Mouse (Mus musculus): ENCODE data around the gene Slco2a1. TPM values are rescaled to one million over a fixed set of nuclear protein-coding genes. Genes with fewer than 3 reads are reported as not detected.

The Slco2a1 gene
- polyA plus RNA-seq, 1 experiment from 2014 or later = 1.5 TPM

DNA sequence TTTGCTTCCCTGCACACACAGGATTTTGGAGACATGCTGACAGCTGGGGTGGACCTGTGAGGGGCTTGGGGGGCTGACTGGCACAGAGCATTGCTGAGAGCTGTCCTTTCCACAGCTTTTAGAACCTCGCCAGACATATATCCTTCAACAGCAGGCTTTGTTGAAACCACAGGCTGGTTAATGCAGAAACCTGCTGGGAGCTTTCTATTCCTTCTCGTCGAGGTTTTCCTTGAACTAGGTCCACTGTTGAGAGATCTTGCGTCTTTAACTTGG lies 2.6 kb downstream of the Slco2a1 start:
- 71% methylated on average over 4 of the region's 4 CpGs for WGBS

DNA sequence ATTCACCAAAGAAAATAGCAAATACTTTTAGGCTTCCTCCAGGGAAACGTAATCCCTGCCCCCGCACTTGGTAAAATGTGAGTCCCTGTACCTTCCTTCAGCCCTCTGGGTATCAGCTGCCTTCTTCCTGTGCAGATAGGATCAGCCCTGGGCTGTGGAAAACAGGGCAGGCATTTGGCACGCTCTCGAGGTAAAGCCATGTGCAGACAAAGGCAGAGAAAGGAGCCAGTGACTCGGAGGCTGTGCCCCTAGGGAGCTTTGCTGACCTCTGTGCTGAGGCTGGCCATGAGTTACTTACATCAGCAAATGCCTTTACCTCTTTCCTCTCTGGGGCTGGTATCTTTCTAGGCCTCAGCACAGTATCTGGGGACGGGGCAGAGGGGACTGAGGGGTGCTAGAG lies 4.4 kb downstream of the Slco2a1 start:
- DNase-seq (ENCODE audit: low spot score) = peak; percentile 84
- H3K4me3 ChIP-seq = no peak overlapping the region
- H3K27me3 ChIP-seq (ENCODE audit: insufficient read depth, poor library complexity, severe bottlenecking) = no peaks in the 10 kb centered on the region
- H3K9me3 ChIP-seq = no peaks in the 10 kb centered on the region
- H3K4me1 ChIP-seq = peaks cover 46% of the 10 kb centered on the region
- peak overlapping the region; percentile 65; the same call in 1 of the 2 replicates for H3K27ac ChIP-seq
- no peaks in the 10 kb centered on the region for H3K36me3 ChIP-seq
- 24% methylated on average over 6 of the region's 6 CpGs for WGBS

More for the DNA sequence above, 2.6 kb downstream of the Slco2a1 start:
- H3K4me3 ChIP-seq = no peak overlapping the region
- H3K9me3 ChIP-seq = no peaks in the 10 kb centered on the region
- DNase-seq (ENCODE audit: low spot score) = no peak
- H3K27ac ChIP-seq = no peak overlapping the region
- no peaks in the 10 kb centered on the region for H3K36me3 ChIP-seq
- H3K4me1 ChIP-seq = peaks cover 49% of the 10 kb centered on the region
- H3K27me3 ChIP-seq (ENCODE audit: insufficient read depth, poor library complexity, severe bottlenecking) = no peaks in the 10 kb centered on the region

DNA sequence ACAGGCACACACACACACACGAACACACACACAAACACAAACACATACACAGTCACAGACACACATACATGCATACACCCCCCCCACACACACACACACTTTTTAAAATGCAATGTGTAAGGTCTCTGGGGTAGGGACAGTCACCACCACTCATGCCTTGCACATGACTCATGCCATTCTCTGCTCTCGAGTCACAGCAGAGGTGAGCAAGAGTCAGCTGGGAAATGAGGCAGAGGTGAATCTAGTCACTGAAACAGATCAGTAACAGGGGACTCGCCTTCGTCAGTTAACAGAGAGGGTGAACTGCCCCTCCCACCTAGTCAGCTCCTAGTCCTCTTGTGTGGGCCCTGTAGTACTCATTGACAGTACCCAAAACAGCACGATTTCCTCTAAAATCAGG lies 5.3 kb downstream of the Slco2a1 start:
- H3K27ac ChIP-seq = 0 out of 2 replicates have a peak overlapping the region, but pooled peaks have one; percentile 65
- no peaks in the 10 kb centered on the region for H3K9me3 ChIP-seq
- peaks cover 3% of the 10 kb centered on the region; the same call in 1 of the 2 replicates for H3K27me3 ChIP-seq (ENCODE audit: insufficient read depth, poor library complexity, severe bottlenecking)
- no peak for DNase-seq (ENCODE audit: low spot score)
- H3K4me1 ChIP-seq = peaks cover 46% of the 10 kb centered on the region
- WGBS = 59% methylated on average over 5 of the region's 5 CpGs
- no peak overlapping the region for H3K4me3 ChIP-seq
- H3K36me3 ChIP-seq = no peaks in the 10 kb centered on the region

DNA sequence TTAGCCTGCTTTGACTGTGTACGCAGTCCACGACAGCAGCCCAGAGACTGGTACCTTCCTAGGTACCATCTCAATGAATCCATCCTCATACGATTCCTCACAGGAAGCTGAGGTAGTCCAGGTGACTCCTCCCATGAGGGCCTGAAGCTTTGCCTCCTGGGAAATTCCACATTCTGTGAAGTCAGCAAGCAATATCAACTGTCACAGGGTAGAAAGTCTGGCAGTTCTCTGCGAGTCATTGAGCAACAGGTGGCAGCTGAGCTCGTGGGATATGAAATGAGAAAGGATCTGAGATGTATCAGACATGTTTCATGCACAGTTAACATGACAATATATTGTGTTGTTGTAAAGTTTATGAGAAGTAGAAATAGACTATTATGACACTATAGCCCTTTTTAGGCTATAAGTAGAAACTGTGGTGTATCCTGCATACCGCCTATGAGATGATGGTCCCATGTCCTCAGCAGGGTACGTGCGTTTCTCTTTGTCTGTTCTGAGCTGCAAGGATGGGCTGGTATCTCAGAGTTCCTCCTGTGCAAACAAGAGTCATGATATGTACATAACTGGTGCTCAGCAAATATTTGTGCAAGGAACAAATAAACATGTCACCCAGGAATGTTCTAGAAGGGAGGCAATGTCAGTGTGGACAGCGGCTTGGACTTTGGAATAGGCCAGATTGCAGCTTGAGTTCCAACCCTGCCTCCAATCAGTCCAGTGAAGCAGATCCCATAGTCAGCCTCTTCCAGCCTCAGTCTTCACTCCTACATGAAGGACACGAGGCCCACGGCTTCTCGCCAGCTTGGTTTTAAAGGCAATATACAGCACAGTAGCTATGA lies 7.5 kb downstream of the Slco2a1 start:
- Histone ChIP-seq H3K27me3 (ENCODE audit: insufficient read depth, poor library complexity, severe bottlenecking) (peaks cover 14% of the 10 kb centered on the region; the same call in 1 of the 2 replicates), H3K36me3 (no peaks in the 10 kb centered on the region), H3K4me3 (no peak overlapping the region), H3K9me3 (no peaks in the 10 kb centered on the region), H3K4me1 (peaks cover 35% of the 10 kb centered on the region), H3K27ac (no peak overlapping the region)
- 80% methylated on average over 12 of the region's 12 CpGs for WGBS
- no peak for DNase-seq (ENCODE audit: low spot score)

DNA sequence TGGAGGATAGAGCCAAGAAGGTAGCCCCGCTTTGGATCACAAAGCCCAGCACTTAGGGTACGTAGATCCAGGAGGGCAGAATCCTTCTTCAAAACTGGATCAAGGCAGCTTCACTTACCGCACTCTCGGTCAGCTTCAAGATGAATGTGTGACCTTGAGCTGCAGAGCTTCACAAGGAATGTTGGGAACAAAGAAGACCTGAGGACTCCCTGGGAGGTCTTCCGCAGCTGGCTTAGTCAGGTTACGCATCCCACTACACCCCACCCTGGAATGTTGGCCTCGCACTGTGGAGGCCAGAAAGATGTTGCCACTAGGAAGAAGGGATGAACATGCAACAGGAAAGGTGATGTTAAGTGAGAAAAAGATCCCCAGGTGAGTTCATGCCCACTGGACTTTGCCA lies 11.9 kb downstream of the Slco2a1 start:
- whole genome bisulfite sequencing = 77% methylated on average over 7 of the region's 7 CpGs
- no peaks in the 10 kb centered on the region for H3K36me3 ChIP-seq
- no peak for DNase-seq (ENCODE audit: low spot score)
- H3K4me1 ChIP-seq = peaks cover 13% of the 10 kb centered on the region
- peaks cover 14% of the 10 kb centered on the region; the same call in 1 of the 2 replicates for H3K27me3 ChIP-seq (ENCODE audit: insufficient read depth, poor library complexity, severe bottlenecking)
- no peaks in the 10 kb centered on the region for H3K9me3 ChIP-seq
- H3K4me3 ChIP-seq = no peak overlapping the region
- no peak overlapping the region for H3K27ac ChIP-seq

DNA sequence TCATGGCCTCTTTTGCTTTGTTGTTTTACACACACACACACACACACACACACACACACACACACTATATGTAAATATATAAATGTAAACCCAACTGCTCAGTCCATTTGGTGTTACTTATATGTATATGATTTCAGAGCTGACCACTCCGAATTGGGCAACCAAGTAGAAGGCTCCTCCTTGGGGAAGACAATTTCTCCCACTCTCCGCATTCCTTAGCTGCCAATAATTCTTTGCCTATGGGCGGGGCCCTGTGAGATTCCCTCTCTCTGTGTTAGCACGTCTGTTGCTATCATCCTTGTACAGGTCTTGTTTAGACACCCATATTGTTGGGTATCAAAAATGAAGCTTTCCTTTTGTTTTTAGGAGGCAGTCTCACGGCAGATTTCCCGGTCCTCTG lies 15.8 kb downstream of the Slco2a1 start:
- Histone ChIP-seq H3K27ac (no peak overlapping the region), H3K36me3 (no peaks in the 10 kb centered on the region), H3K9me3 (no peaks in the 10 kb centered on the region), H3K4me1 (peaks cover 44% of the 10 kb centered on the region), H3K4me3 (no peak overlapping the region), H3K27me3 (ENCODE audit: insufficient read depth, poor library complexity, severe bottlenecking) (peaks cover 30% of the 10 kb centered on the region)
- DNase-seq (ENCODE audit: low spot score) = no peak
- WGBS = 75% methylated on average over 6 of the region's 6 CpGs

DNA sequence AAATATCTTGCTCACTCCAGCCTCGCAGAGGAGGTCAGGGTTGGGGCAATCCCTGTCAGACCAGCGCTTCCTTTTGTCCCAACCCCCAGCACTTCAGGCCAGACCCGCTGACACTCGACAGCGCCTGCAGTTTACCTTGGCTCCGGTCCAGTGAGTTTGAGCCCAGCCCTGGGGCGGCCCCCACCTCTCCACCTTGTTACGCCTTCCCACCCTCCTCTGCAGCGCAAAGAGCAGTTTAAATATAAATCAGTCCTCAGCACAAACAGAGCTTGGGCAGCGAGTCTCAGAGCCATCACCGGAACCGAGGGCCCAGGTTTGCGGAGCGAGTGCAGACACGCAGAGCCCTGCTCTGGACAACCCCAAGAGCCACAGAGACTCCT lies 19.2 kb downstream of the Slco2a1 start:
- peak; percentile 80 for DNase-seq (ENCODE audit: low spot score)
- Histone ChIP-seq H3K9me3 (no peaks in the 10 kb centered on the region), H3K27ac (peak overlapping the region; percentile 84), H3K4me1 (peaks cover 44% of the 10 kb centered on the region), H3K4me3 (peak overlapping the region; percentile 66), H3K27me3 (ENCODE audit: insufficient read depth, poor library complexity, severe bottlenecking) (peaks cover 38% of the 10 kb centered on the region), H3K36me3 (no peaks in the 10 kb centered on the region)
- WGBS = under 1% methylated on average over 15 of the region's 15 CpGs

DNA sequence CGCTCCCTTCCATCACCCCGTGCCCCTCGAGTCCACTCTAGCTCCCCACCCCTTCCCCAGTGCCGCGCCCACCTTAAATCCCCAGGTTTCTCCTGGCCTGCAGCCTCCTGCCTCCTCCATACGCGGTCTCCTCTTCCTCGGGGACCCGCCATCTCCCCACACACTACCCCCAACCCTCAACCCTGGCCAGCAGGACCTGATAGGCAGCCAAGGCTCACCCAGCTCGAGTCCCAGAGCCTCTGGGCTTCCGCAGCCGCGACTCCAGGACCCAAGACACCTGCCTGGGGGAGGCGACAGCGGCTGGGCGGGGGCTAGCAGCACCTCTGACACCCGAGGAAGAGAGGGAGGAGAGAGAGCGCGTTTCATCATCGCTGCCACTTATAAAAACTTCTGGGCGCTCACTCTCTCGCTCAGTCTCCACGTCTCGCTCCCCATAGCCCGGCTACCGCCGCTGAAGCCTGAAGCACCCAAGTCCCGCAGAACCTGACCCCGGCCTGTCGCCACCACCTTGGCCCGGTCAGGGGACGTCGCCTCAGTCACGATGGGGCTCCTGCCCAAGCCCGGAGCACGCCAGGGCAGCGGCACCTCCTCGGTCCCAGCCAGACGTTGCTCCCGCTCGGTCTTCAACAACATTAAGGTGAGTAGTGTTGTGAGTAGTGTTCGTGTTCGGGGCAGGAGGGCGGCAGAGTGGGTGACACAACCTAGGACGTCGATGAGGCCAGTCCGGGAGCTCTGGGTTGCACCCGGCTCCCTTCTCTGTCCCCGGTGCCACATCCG lies 19.8 kb downstream of the Slco2a1 start:
- no peaks in the 10 kb centered on the region for H3K9me3 ChIP-seq
- H3K27me3 ChIP-seq (ENCODE audit: insufficient read depth, poor library complexity, severe bottlenecking) = peaks cover 38% of the 10 kb centered on the region
- DNase-seq (ENCODE audit: low spot score) = no peak
- peak overlapping the region; percentile 84 for H3K27ac ChIP-seq
- H3K4me3 ChIP-seq = peak overlapping the region; percentile 66
- peaks cover 44% of the 10 kb centered on the region for H3K4me1 ChIP-seq
- H3K36me3 ChIP-seq = no peaks in the 10 kb centered on the region
- 1% methylated on average over 50 of the region's 50 CpGs for WGBS

DNA sequence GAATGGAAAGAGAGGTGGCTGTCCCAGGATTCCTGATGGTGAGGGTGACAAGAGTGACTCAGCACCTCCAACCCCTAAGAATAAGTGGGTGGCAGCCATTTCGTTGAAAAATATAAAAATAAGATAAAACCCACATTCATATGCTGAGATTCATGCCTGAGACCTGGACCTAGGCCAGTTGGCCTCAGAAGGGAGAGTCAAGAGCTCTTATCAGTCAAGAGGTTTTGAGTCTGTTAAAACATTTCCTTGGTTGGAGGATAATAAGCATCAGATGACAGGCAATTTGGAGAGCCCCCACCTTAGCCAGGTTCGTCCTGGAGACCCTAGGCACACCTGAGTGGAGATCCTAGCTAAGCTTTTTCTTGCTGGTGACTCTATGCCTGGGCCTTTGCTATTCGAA lies 21.6 kb downstream of the Slco2a1 start:
- Histone ChIP-seq H3K4me3 (no peak overlapping the region), H3K27ac (no peak overlapping the region), H3K4me1 (peaks cover 30% of the 10 kb centered on the region), H3K27me3 (ENCODE audit: insufficient read depth, poor library complexity, severe bottlenecking) (peaks cover 38% of the 10 kb centered on the region), H3K36me3 (no peaks in the 10 kb centered on the region), H3K9me3 (no peaks in the 10 kb centered on the region)
- no peak for DNase-seq (ENCODE audit: low spot score)
- WGBS = 68% methylated on average over 3 of the region's 3 CpGs

DNA sequence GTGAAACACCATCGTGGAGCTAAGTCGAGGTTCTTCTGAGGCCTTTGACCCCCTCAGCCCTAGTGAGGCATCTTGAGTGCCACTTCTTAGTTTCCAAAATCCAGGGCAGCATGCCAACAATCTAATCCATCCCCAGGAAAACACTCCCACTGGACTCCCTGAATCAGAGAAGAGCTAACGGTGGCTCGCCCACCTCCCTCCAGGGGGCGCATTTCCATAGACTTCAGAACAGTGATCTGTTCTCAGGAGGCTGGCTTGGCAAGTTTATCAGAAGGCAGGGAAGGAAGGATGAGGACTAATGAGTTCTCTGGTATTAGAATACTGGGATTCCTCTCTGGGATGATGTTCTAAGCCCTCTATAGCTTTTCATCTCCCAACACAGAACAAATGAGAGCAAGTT lies 24.9 kb downstream of the Slco2a1 start:
- DNase-seq (ENCODE audit: low spot score) = no peak
- Histone ChIP-seq H3K4me3 (no peak overlapping the region), H3K36me3 (no peaks in the 10 kb centered on the region), H3K9me3 (no peaks in the 10 kb centered on the region), H3K27me3 (ENCODE audit: insufficient read depth, poor library complexity, severe bottlenecking) (peaks cover 23% of the 10 kb centered on the region), H3K27ac (no peak overlapping the region), H3K4me1 (peaks cover 9% of the 10 kb centered on the region)
- 7% methylated on average over 5 of the region's 5 CpGs for WGBS

DNA sequence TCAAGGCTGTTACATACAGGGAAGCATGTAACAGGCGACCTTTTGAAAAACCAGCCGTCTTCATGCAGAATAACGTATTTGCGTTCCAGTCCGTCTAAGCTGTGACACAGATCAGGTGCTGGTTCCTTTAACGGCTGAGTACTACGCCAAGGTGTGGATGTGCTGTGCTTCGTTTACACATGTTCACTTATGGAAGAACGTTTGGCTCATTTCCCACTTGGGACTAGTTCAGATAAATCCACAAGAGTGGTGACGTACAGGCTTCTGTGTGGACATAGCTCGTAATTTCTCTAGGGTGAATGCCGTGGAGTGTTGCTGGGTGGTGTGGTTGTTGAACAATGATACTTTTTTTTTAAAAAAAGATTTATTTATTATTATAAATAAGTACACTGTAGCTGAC lies 26.2 kb downstream of the Slco2a1 start:
- peaks cover 11% of the 10 kb centered on the region for H3K27me3 ChIP-seq (ENCODE audit: insufficient read depth, poor library complexity, severe bottlenecking)
- H3K4me3 ChIP-seq = no peak overlapping the region
- no peaks in the 10 kb centered on the region for H3K36me3 ChIP-seq
- H3K27ac ChIP-seq = no peak overlapping the region
- H3K9me3 ChIP-seq = no peaks in the 10 kb centered on the region
- H3K4me1 ChIP-seq = no peaks in the 10 kb centered on the region
- WGBS = 84% methylated on average over 12 of the region's 12 CpGs
- DNase-seq (ENCODE audit: low spot score) = no peak

DNA sequence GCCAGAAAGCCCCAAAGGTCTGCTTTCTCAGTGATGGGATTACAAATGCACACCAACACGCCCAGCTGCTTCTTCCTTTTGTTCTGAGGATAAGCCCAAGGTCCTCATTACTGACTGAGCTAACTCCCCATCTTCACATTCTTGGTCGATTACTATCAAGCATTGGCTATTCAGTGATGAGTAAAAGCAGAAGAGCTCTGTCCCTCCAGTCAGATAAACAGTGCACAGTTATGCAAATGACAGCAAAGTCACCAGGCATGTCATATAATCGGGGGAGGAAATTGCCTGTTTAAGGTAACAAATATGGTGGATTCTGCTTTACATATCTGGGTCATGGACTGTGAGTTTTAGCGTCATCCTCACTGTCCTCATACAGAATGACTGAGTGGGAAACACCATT lies 35.6 kb downstream of the Slco2a1 start:
- DNase-seq (ENCODE audit: low spot score) = no peak
- Histone ChIP-seq H3K27me3 (ENCODE audit: insufficient read depth, poor library complexity, severe bottlenecking) (no peaks in the 10 kb centered on the region), H3K36me3 (no peaks in the 10 kb centered on the region), H3K9me3 (no peaks in the 10 kb centered on the region), H3K27ac (no peak overlapping the region), H3K4me1 (no peaks in the 10 kb centered on the region), H3K4me3 (no peak overlapping the region)
- 73% methylated on average over 4 of the region's 4 CpGs for WGBS

DNA sequence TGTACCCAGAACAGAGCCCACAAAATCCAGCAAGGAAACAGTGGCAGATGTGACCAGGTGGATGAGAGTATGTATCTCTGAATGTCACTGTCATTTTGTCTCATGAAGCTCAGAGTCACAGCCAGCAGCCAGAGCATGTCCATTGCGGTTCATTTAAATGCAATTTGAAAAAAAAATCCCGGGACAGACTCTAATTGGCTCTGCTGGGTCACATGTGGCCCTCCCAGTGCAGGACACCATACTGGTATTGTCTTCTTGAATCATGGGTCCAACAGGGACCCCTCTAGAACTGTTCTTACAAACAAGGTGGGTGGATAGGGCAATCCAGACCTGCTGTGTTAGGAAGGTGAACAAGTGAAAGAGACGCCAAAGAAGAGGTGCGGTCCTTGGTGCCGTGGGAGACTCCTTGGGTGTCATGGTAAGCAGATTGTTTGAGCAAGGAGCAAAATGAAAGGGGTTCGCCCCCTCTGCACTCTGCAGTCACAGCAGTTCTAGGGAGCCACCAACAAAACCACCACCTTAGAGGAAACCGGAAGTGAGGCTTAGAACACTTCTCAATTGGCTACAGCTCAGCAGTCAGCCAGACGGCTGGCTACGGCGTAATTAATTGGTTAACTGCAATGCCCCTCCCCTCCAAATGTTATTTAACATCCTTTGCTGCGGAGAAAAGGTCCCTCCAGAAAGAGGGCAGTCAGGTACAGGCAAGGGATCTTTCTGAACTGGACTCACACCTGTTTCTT lies 38.8 kb downstream of the Slco2a1 start:
- Histone ChIP-seq H3K9me3 (no peaks in the 10 kb centered on the region), H3K27me3 (ENCODE audit: insufficient read depth, poor library complexity, severe bottlenecking) (0 out of 2 replicates have a peak, but pooled peaks cover 3% of the 10 kb centered on the region), H3K4me3 (no peak overlapping the region), H3K27ac (no peak overlapping the region), H3K4me1 (peaks cover 4% of the 10 kb centered on the region), H3K36me3 (no peaks in the 10 kb centered on the region)
- DNase-seq (ENCODE audit: low spot score) = no peak
- 79% methylated on average over 11 of the region's 11 CpGs for WGBS
